Mouse (Mus musculus): Measurements from ENCODE around the gene Steap3. TPM values are rescaled to one million over a fixed set of nuclear protein-coding genes. Genes with fewer than 3 reads are reported as not detected.

Gene Steap3
- total and polyA plus RNA-seq, 2 experiments: 7.5 to 33.3 TPM

- no peaks in the 10 kb centered on the region for H3K79me2 ChIP-seq (ENCODE audit: control insufficient read depth, insufficient read depth, low read length)
- peak; percentile 19 for DNase-seq (ENCODE audit: extremely low read depth, low read depth, low spot score)
- H3K27ac ChIP-seq (replicated peaks; ENCODE audit: insufficient read depth, low read depth, low read length): no peak overlapping the region
- H3K4me1 ChIP-seq (ENCODE audit: control insufficient read depth, insufficient read depth, low read length): no peaks in the 10 kb centered on the region
- 78% methylated on average over 11 of the region's 11 CpGs for WGBS
- H3K36me3 ChIP-seq (ENCODE audit: control insufficient read depth, insufficient read depth, low read length): no peaks in the 10 kb centered on the region
- no peak overlapping the region for H3K4me3 ChIP-seq (ENCODE audit: insufficient read depth, low read depth, low read length)
- no peak overlapping the region for H3K9ac ChIP-seq (ENCODE audit: low read depth, low read length)
- TF ChIP-seq POLR2A (IDR thresholded peaks at IDR 0.05; ENCODE audit: extremely low read depth, insufficient read depth, low read length) (no peak), CTCF (IDR thresholded peaks at IDR 0.05; ENCODE audit: low read depth, low read length) (no peak)
- no peaks in the 10 kb centered on the region for H3K27me3 ChIP-seq (ENCODE audit: control insufficient read depth, insufficient read depth, low read length)
Observed at GRCm38 (mm10) chr1:120208502-120209230, 63.8 kb downstream of the Steap3 start.

DNA sequence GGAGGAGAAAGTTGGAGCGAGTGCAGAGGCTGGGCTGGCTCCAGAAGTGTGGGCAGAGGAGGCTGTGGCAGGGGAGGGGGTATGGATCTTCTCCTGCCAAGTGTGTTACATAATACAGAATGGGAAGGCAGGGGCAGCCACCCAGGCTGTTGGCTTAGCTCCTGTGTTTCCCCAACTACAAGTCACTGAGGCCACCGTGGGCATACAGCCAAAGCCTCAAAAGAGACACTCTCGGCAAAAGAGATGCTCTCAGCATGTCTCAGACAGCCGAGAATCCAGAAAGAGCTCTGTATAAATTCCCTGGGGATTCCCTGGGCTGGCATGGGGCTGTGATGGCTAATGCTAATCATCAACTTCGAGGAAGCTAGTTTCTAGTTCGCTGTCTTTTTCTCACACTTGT is 64.9 kb downstream of the Steap3 start:
- Histone ChIP-seq H3K4me3 (ENCODE audit: insufficient read depth, low read depth, low read length) (no peak overlapping the region), H3K79me2 (ENCODE audit: control insufficient read depth, insufficient read depth, low read length) (no peaks in the 10 kb centered on the region), H3K27ac (replicated peaks; ENCODE audit: insufficient read depth, low read depth, low read length) (no peak overlapping the region), H3K4me1 (ENCODE audit: control insufficient read depth, insufficient read depth, low read length) (no peaks in the 10 kb centered on the region), H3K27me3 (ENCODE audit: control insufficient read depth, insufficient read depth, low read length) (no peaks in the 10 kb centered on the region), H3K9ac (ENCODE audit: low read depth, low read length) (no peak overlapping the region), H3K36me3 (ENCODE audit: control insufficient read depth, insufficient read depth, low read length) (no peaks in the 10 kb centered on the region)
- WGBS: 68% methylated on average over 6 of the region's 6 CpGs
- no peak for DNase-seq (ENCODE audit: extremely low read depth, low read depth, low spot score)
- TF ChIP-seq POLR2A (IDR thresholded peaks at IDR 0.05; ENCODE audit: extremely low read depth, insufficient read depth, low read length) (no peak), CTCF (IDR thresholded peaks at IDR 0.05; ENCODE audit: low read depth, low read length) (no peak)

DNA sequence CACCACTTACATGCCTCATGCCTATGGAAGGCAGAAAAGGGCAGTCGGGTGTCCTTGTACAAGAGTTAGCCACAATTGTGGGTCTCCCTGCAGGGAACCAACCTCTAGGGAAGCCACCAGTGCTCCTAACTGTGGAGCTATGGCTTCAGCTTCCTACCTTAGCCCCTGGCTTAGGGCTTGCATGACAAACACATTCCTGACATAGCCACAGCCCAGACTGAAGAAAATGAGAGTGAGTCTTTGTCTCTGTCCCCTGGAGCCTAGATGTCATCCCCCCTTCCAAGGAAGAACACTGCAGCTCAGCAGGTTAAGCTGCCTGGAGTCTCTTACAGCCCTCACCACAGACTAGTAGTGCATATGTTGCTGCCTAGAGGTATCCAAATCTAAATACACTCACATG is 67.7 kb downstream of the Steap3 start:
- no peak overlapping the region for H3K4me3 ChIP-seq (ENCODE audit: insufficient read depth, low read depth, low read length)
- no peaks in the 10 kb centered on the region for H3K27me3 ChIP-seq (ENCODE audit: control insufficient read depth, insufficient read depth, low read length)
- H3K27ac ChIP-seq (replicated peaks; ENCODE audit: insufficient read depth, low read depth, low read length): no peak overlapping the region
- H3K4me1 ChIP-seq (ENCODE audit: control insufficient read depth, insufficient read depth, low read length): no peaks in the 10 kb centered on the region
- DNase-seq (ENCODE audit: extremely low read depth, low read depth, low spot score): no peak
- H3K36me3 ChIP-seq (ENCODE audit: control insufficient read depth, insufficient read depth, low read length): no peaks in the 10 kb centered on the region
- H3K79me2 ChIP-seq (ENCODE audit: control insufficient read depth, insufficient read depth, low read length): no peaks in the 10 kb centered on the region
- TF ChIP-seq POLR2A (IDR thresholded peaks at IDR 0.05; ENCODE audit: extremely low read depth, insufficient read depth, low read length) (no peak), CTCF (IDR thresholded peaks at IDR 0.05; ENCODE audit: low read depth, low read length) (no peak)
- no peak overlapping the region for H3K9ac ChIP-seq (ENCODE audit: low read depth, low read length)
- 79% methylated on average over 1 of the region's 1 CpGs for WGBS

DNA sequence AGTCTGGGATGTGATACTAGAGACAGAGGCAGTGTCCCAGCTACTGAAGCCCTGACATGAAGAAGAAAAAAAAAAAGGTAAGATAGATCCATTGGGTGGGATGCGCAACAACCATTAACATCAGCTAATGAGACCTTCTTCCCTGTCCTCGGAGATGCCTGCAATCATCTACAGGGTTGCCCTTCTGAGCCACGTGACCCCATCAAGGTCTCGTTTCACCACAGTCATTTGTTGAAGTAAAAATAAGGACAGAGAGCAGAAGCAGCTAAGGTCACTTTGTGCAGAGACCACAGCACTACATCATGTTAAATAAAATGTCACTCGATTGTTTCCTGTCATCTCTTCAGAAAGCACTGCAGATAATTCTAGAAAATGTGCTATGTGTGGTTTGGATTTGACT is 68.7 kb downstream of the Steap3 start:
- no peaks in the 10 kb centered on the region for H3K36me3 ChIP-seq (ENCODE audit: control insufficient read depth, insufficient read depth, low read length)
- H3K79me2 ChIP-seq (ENCODE audit: control insufficient read depth, insufficient read depth, low read length): no peaks in the 10 kb centered on the region
- WGBS: 77% methylated on average over 5 of the region's 5 CpGs
- H3K4me3 ChIP-seq (ENCODE audit: insufficient read depth, low read depth, low read length): no peak overlapping the region
- no peaks in the 10 kb centered on the region for H3K4me1 ChIP-seq (ENCODE audit: control insufficient read depth, insufficient read depth, low read length)
- no peak overlapping the region for H3K27ac ChIP-seq (replicated peaks; ENCODE audit: insufficient read depth, low read depth, low read length)
- no peaks in the 10 kb centered on the region for H3K27me3 ChIP-seq (ENCODE audit: control insufficient read depth, insufficient read depth, low read length)
- no peak overlapping the region for H3K9ac ChIP-seq (ENCODE audit: low read depth, low read length)
- no peak for DNase-seq (ENCODE audit: extremely low read depth, low read depth, low spot score)
- no peak for TF ChIP-seq CTCF (IDR thresholded peaks at IDR 0.05; ENCODE audit: low read depth, low read length)
- no peak for TF ChIP-seq POLR2A (IDR thresholded peaks at IDR 0.05; ENCODE audit: extremely low read depth, insufficient read depth, low read length)

DNA sequence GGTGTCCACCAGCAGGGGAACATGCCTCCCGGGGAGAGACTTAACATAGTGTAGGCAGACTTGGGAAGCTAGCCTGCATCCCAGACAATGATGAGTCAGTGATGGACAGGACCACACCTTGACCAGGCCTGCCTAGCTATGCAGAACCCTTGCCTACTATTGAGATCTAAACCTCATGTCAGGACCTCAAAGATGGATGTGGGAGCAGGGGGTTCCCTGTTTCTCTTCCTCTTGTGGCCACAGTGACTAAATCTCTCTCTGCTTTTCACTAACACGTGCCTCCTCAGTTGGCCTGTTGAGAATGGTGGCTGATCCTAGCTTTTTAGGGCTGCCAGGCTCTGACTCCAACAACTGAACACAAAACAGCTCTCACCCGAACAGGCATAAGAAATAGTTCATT is 70.0 kb downstream of the Steap3 start:
- no peak overlapping the region for H3K9ac ChIP-seq (ENCODE audit: low read depth, low read length)
- 57% methylated on average over 3 of the region's 3 CpGs for WGBS
- H3K27me3 ChIP-seq (ENCODE audit: control insufficient read depth, insufficient read depth, low read length): no peaks in the 10 kb centered on the region
- H3K4me3 ChIP-seq (ENCODE audit: insufficient read depth, low read depth, low read length): no peak overlapping the region
- no peak for TF ChIP-seq POLR2A (IDR thresholded peaks at IDR 0.05; ENCODE audit: extremely low read depth, insufficient read depth, low read length)
- TF ChIP-seq CTCF (IDR thresholded peaks at IDR 0.05; ENCODE audit: low read depth, low read length): no peak
- DNase-seq (ENCODE audit: extremely low read depth, low read depth, low spot score): no peak
- no peaks in the 10 kb centered on the region for H3K36me3 ChIP-seq (ENCODE audit: control insufficient read depth, insufficient read depth, low read length)
- no peaks in the 10 kb centered on the region for H3K4me1 ChIP-seq (ENCODE audit: control insufficient read depth, insufficient read depth, low read length)
- H3K27ac ChIP-seq (replicated peaks; ENCODE audit: insufficient read depth, low read depth, low read length): no peak overlapping the region
- H3K79me2 ChIP-seq (ENCODE audit: control insufficient read depth, insufficient read depth, low read length): no peaks in the 10 kb centered on the region

GRCm38 (mm10) chr1:120198942-120199341 is 73.6 kb downstream of the Steap3 start:
- H3K79me2 ChIP-seq (ENCODE audit: control insufficient read depth, insufficient read depth, low read length): no peaks in the 10 kb centered on the region
- no peak overlapping the region for H3K9ac ChIP-seq (ENCODE audit: low read depth, low read length)
- no peak overlapping the region for H3K27ac ChIP-seq (replicated peaks; ENCODE audit: insufficient read depth, low read depth, low read length)
- TF ChIP-seq POLR2A (IDR thresholded peaks at IDR 0.05; ENCODE audit: extremely low read depth, insufficient read depth, low read length): no peak
- no peak for TF ChIP-seq CTCF (IDR thresholded peaks at IDR 0.05; ENCODE audit: low read depth, low read length)
- 82% methylated on average over 4 of the region's 4 CpGs for WGBS
- no peak overlapping the region for H3K4me3 ChIP-seq (ENCODE audit: insufficient read depth, low read depth, low read length)
- no peaks in the 10 kb centered on the region for H3K4me1 ChIP-seq (ENCODE audit: control insufficient read depth, insufficient read depth, low read length)
- H3K36me3 ChIP-seq (ENCODE audit: control insufficient read depth, insufficient read depth, low read length): no peaks in the 10 kb centered on the region
- no peaks in the 10 kb centered on the region for H3K27me3 ChIP-seq (ENCODE audit: control insufficient read depth, insufficient read depth, low read length)
- no peak for DNase-seq (ENCODE audit: extremely low read depth, low read depth, low spot score)

All from liver, adult 2 months (tissue).